Mouse (Mus musculus) layer of hippocampus, adult 9-10 months (tissue): ENCODE measurements around the gene Fbxo24.

ENCODE experiments used
- DNase-seq: peaks from one replicate; pipeline ENCODE4 v3.0.0; 2022; ENCODE audit warnings: low spot score

The Fbxo24 gene

DNA sequence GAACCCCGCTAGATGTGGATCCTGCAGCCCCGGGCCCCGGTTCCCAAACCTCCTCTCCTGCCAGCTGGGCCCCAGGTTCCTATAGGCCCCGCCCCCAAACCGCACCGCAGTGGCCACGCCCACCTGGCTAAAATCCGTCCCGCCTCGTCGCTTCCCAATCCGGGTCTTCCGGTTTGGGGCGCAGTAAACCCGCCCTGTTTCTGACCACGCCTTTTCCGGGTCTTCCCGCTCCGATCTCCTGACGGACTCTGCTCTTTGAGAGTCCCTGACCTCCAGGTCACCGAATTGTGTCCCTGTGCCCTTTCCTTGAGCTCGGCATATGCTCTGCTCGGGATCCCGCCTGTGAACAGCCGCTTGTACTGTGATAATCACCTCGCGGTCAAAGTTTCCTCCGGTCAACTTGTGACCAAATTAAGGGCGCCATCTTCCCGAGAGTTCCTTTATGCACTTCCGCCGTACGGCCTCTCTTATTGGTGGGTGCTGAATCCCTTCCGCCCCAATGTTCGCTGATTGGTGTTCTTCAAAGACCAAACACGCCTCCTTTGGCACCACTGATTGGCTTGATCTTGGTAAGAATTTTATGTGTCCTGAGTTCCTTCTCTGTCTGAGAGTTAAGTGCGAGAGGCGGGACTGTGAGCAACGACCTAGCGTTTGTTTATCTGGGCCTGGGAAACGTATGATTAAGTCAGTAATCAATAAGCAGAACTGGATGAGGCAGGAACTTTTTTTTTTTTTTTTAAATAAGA is 28.0 kb downstream of the Fbxo24 start, which contains the start of gene Mospd3:
TSS of gene Mospd3 (minus strand) at position 440 of the 746 bp plus-strand sequence.
- peak; percentile 98 for DNase-seq

DNA sequence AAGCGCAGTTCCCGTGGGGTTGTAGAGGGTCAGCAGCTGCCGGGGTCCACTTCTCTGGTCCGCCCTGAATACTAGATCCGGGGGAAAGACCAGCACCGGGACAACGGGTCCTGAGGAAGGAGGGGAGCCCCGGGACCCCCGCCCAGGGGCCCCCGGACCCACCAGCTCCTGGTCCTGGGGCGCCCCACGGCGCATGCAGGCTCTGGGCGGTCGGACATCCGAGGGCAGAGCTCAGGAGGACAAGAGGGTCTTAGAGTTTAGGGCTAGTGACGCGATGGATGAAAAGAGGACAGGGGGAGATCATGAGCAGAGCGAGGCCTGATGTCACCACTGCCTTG is 28.6 kb downstream of the Fbxo24 start:
- no peak for DNase-seq

DNA sequence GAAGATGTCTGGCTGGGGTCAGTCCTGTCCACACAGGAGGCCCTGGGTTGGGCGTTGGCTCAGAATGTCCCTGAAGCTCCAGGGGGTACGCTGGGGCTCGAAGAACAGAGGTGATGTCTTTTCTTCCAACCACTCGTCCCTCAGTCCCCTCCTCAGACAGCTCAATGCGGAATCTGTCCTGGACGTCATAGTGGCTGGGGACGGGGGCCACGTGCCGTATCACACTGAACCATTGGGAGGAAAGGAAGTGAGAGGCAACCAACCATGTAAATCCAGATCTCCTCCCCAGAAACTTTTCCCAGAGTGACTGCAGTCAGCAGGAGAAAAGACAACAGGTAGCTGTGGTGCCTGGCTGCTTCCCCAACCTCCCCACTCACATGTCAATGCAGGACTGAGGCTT is 29.2 kb downstream of the Fbxo24 start:
- DNase-seq, result no peak

DNA sequence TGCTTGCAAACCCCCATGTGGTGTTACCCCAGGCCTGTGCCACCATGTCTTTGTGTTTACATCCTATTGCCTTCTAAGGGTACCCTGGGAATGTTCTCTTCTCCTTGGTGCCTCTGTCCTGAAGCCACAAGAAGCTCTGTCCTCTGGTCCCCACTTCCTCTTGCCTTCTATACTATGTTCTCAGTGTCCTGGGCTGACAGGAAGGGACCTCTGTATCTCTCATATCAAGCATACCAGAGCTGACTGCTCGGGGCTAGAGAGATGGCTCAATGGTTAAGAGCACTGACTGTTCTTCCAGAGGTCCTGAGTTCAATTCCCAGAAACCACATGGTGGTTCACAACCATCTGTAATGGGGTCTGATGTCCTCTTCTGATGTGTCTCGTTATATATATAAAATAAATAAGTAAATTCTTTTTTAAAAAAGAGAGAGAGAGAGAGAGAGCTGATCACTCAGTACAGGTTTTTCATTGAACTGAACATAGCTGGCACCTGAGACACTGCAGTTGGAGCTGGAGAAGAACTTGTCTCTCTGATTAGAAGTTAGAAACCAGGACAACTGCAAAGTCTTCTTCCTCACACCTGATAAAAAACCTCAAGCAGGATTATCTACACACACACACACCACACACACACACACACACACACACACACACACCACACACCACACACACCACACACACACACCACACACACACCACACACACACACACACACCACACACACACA is 30.5 kb downstream of the Fbxo24 start:
- no peak for DNase-seq

DNA sequence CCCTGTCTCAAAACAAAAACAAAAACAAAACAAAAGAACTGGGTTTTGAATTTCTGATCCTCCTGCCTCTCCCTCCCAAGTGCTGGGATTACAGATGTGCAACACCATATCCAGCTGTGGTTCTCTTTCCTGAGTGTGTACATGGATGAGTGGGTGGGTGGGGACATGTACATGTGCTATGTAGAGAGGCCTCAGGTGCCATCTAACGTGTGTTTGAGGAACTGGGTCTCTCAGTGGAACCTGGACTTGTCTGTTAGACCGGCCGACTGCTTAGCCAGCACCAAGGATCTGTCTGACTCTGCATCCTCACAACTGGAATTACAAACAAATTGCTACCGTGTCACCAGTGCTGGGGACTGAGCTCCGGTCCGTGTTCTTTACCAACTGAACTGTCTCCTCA is 31.2 kb downstream of the Fbxo24 start:
- DNase-seq, result no peak

DNA sequence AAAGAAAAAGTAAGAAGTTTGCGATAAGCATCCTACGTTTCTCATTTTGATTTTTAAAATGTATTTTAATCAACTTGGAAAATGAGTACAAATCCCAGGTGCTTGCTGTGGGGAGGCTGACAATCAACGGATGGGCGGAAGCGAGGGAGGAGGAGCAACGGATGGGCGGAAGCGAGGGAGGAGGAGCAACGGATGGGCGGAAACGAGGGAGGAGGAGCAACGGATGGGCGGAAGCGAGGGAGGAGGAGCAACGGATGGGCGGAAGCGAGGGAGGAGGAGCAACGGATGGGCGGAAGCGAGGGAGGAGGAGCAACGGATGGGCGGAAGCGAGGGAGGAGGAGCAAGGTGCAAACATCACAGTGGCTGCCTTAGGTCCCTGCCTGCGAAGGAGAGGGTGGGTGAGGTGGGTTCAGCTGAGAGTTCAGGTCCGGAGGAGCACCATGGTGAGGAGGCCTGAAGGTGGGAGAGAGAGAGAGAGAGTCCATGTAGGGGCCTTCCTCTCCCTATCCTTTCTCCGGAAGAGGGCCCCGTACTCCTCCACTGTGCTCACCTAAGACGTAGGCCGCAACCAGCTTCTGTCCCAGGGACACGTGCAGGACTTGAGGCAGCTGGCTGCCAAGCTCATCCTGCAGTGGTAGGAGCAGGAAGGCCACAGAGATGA is 32.1 kb downstream of the Fbxo24 start:
- no peak for DNase-seq

DNA sequence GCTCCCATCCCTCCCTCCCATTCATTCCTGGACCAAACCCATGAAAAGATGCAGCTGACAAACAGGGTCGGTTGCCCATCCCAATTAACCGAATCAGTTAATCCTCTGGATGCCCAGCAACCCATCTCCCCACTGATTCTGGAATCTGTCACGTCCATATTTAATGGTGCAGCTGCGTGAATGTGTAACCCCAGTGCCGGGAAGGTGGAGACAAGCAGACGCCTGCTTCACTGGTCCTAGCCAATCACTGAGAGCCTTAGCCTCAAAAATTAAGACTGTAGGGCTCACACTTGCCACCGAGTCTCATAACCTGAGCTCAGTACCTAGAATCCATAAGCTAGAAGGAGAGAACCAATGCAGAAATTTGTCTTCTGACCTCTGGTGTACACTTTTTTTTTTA is 32.9 kb downstream of the Fbxo24 start:
- DNase-seq, result no peak

DNA sequence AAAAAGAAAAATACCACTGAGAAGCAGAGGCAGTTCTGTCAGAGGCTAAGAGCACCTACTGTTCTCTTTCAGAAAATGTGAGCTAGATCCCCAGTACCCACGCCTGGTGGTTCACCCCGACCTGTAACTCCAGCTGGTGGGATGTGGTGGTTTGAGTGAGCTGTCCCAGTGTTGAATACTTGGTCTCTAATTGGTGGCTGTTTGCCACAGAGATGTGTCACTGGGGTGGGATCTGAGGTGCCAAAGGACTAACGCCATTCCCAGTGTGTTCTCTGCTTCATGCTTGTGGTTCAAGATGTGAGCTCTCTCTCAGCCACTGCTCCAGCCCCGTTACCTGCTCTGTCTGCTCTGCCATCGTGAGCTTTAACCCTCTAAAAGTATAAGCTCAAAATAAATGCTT is 38.3 kb downstream of the Fbxo24 start:
- DNase-seq, result no peak

DNA sequence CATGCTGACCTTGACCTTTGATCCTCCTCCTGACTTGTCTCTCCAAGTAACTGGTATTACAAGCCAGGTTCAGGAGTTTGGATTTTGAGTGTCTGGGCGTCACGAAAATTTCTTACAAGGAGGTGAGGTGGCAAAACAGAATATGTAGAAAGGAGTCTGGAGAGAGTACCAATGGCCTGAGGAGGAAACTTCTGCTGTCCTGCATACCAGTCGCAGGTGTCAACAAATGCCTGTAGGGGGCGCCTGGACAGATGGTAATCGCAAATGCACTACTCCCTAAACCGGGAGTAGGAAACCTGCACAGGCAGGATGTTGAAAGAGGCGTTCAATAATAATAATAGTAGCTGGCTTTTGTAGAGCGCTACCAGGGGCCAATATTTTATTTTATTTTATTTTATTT is 43.8 kb downstream of the Fbxo24 start:
- DNase-seq, result peak; percentile 62

DNA sequence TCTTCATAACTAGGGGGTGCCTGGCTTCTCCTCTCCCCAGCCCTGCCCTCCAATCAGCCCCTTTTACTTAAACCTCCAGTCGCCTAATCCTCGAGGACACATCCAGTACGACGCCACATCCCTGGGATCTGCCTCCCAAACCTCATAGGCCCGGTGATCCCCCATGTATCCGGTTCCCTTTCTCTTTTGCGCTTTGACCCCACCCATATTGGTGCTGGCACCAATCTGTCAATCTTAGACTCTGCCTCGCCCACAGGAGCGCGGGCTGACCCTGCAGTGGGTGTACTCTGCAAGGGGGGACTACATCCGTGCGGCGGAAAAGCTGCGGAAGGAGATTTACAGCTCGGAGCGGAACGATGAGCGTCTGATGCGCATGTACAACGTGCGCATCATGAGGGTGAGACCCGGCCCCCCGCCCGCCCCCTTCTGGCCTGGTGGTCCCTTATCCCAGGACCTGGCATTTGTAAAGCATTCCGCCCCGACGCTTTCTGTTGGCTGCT is 45.1 kb downstream of the Fbxo24 start:
- DNase-seq, result no peak

DNA sequence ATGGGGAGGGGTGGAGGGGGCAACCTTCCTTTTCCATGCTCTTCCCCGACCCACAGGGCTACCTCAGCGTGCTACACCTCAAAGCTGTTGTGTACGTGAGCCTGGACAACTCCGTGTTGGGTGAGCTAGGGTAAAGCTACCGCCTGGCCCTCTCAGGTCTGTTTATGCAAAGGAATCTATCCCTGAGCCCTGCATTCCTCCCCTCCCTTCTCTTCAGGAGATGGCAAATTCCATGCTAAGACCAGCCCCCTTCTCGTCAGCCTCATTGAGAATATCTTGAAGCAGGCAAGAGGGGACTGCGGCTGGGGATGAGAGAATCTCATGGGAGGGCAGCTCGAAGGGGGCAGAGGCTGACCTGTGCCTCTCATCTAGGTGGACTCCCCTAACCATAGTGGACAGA is 46.1 kb downstream of the Fbxo24 start:
- DNase-seq, result no peak

DNA sequence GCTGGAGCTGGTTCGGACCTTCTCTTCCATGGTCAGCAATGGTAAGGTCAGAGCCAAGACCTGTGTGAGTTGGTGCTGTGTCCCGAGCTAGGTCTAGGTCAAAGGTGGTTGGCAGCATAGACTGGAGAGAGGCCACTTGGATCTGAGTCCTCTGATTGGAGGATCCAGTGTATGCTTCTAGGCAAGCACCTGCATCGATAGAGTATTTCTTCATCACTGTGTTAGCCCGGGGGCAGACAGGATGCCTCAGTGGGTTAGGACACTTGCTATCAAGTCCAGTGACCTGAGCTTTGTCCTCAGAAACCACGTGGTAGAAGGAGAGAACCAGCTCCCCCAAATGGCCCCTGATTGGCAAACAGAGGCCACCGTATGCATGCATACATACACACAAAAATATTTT is 48.6 kb downstream of the Fbxo24 start:
- no peak for DNase-seq

DNA sequence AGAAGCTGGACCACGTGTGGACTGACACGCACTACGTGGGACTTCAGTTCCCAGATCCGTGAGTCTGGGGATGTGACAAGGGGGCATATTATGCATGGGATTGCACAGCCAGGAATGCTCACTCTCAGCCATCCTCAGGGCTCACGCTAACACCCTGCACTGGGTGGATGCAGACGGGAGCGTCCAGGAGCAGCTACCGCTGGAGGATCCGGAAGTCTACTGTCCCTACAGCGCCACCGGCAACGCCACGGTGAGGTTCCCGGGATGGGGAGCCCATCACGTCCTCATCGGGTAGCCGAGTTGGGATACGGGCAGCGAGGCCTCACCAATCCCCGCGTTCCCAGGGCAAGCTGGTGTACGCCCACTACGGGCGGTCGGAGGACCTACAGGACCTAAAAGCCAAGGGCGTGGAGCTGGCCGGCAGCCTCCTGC is 54.3 kb downstream of the Fbxo24 start:
- DNase-seq, result no peak

DNA sequence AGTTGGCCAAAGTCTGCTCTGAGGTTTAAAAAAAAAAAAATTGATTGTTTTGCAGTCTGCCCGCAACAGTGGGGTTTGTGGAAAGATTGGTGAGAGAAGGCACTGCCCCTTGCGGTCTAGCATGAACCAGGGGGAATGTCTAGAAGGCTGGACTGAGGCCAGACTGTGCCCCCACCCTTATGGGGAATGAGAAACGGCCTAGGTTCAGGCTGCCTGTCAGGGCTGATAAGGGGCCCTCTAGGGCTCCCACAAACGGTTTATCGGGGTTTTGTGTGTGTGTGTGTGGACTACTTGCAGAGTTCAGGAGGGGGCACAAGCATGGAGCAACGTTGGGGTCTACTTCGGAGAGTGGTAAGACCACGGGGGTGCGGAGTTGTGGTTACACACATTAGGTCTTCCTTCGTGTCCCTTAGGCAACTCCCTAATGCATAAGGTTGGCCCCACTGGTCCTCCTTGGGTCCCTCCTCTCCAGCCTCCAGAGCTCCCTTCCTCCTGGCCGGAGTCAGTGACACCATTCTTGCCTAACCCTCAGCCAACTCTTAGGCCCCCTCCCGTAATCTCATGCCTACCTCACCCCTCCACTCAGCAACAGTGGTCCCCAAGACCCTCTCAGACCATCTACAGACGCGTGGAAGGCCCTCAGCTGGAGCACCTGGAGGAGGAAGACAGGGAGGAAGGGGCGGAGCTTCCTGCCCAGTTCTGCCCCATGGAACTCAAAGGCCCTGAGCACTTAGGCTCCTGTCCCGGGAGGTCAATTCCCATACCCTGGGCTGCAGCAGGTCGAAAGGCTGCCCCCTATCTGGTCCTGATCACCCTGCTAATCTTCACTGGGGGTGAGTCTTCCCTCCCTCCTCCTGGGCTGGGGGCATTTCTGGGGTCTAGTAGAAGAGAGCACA is 57.9 kb downstream of the Fbxo24 start:
- DNase-seq, result no peak

DNA sequence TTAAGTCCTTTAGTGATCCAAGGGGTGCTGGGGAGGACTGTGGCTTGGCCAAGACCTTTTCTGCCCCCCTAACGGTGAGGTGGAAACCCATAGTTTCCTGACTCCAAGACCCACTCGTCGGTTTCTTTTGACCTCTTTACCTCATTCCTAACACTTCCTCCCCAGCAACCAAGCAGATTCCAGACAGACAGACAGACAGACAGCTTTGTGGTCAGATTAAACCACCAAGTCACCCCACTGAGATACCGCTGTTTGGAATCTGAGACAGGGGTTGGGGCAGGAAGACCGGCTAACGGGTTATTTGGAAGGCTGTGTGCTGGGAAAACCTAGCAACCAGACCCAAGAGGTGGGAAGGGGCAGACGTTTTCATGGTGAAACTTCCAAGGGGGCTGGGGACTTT is 58.6 kb downstream of the Fbxo24 start:
- DNase-seq, result no peak

DNA sequence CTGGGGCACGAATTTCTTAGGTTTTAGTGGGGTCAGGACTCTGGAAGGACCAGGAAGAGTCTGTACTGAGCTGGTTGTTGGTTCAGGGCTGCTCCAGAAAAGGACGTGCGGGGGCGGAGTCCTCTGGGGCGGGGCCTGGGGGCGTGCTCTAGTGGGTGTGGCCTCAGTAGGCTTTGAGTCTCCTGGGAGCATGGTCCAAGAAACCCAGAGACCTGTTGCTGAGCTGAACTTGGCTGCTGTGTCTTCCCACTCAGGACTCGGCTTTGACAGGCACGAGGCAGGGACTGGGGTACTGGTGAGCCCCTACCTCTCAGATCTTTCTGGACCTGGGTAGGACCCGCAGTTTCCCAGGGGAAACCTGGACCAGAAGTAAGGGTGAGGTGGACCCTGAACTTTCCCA is 59.1 kb downstream of the Fbxo24 start, which contains the start of gene Tfr2:
TSS of gene Tfr2 (plus strand) at position 176 of the 400 bp plus-strand sequence.
- no peak for DNase-seq

DNA sequence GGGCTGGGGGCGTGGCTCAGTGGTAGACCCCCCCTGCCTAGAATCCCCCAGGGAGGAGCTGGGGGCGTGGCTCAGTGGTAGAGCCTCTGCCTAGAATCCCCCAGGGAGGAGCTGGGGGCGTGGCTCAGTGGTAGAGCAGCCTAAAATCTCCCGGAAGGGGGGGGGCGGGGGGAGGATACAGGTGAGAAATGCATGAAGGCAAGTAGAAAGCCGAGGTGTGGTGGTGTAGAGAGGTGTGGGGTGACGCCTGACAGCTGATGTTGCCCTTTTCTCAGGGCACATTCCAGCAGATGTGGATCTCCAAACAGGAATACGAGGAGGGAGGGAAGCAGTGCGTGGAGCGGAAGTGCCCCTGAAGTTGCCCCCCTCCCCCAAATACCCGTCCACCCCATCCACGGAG is 59.8 kb downstream of the Fbxo24 start:
- no peak for DNase-seq

DNA sequence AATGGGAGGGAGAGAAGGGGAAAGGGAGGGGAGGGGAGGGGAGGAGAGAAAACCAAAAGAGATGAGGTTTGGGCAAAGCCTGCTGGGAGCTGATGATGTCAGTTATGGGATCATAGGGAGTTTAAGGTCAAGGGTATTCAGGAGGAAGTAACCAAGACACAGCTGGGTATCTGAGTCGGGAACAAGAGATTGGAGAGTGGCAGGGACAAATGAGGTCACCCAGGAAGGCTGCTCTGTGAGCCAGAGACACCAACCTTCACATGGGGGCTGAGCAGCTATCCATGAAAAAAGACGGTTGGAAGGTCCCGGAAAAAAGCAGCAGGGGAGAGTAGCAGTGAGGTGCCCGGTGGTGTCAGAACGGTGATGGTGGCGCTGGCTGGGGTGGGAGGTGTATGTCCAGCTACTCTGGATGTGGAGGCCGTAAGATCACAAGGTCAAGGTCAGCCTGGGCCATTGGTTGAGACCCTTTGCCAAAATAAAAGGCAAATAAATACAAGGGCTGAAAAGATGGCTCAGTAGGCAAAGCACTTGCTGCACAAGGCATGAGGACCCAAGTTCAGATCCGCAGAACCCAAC is 60.5 kb downstream of the Fbxo24 start:
- no peak for DNase-seq

DNA sequence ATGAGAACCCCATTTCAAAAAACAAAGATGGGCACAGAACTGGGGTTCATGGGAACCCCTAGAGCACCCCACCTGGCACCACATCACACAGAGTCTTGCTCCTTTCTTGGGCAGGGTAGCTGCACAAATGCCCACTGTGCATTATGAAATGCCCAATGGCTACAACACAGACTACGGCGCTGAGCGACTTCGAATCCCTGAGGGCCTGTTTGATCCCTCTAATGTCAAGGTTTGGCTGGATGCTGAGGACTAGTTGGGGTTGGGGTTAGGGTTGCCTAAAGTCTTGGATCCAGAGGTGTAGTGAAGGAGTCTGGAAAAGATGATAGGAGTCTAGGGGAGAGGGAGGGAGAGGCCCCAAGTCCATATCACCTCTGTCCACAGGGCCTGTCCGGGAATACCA is 62.4 kb downstream of the Fbxo24 start:
- no peak for DNase-seq

DNA sequence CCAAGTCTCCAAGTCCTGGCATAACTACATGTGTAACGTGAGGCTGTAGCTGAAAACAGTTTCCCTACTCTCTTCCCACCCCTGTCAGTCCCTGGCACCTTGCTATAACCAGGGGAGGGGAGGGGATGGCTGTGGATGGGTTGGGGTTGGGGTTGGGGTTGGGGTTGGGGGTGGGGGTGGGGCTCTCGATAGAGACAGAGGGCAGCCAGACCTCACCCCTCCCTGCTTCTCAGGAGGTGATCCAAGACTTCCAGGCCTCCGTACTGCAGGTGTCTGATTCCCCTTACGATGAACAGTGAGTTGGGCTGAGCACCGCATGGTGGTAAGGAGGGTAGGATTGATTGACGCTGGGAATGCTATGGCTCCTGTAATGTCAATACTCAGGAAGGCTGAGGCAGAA is 63.1 kb downstream of the Fbxo24 start:
- no peak for DNase-seq

DNA sequence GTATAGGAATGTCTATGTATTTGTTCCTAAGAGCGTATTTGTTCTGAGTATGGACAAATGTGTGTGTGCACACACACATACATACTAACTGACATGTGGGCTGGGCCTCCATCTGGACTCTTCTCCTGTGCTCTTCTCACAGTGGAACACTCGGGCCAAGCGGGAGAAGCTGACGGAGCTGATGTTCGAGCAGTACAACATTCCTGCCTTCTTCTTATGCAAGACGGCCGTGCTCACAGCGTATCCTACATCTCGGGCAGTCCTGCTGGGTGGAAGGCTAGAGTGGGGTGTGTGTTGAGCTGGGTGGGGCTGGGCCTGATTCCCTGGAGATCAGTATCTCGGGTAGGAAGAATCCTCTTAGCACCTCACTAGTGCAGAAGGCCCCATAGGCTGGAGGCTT is 65.8 kb downstream of the Fbxo24 start:
- DNase-seq, result peak; percentile 40
